Mouse (Mus musculus): ENCODE results near the gene Msantd2. TPM values are rescaled to one million over a fixed set of nuclear protein-coding genes. Genes with fewer than 3 reads are reported as not detected.

Gene Msantd2
- 10 to 100 TPM; 19.2 to 28.3 TPM for total RNA-seq (2021)
- long read RNA-seq, experiment 1, partial matches to known transcripts, result 0 of 6 reads
- long read RNA-seq, experiment 1, other reads (novel, unspliced or antisense), result 5 of 6 reads
- long read RNA-seq, experiment 2, partial matches to known transcripts, result 0 of 6 reads
- long read RNA-seq, experiment 2, other reads (novel, unspliced or antisense), result 4 of 6 reads

DNA sequence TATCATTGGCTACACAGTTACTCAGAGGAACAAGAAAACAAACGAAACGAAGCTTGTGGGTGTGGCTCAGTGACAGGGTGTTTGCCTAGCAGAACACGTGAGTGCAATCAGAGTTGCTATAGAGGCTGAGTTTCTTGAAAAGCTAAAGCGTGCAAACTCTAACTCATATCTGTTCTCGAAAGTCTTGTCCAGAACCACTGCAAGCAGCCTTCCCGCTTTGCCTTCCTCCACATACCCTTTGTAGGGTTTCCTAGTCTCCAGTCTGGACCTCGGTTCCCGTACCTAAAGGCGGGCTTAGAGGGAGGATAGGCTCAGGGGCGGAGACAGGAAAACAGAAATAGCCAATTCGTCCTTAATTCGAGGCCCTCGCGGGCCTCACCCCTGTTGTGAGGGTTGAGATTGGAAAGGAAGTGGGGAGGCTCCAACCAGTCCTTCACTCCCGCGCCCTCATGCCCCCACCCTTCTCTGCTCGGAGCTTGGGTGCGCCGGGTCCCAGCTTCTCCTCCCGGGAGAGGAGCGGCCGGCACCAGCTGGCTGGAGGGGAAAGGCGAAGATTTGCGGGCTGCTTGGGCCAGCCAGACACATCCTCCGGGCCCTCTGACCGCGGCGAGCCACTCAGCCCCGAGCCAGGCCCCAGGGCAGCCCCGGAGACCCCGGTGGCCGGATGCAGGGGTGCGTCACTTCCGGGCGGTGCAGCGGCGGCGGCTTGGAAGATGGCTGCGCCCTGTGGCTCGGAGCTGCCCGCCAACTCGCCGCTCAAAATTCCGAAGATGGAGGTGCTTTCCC lies at the start of gene Msantd2:
Gene Msantd2, plus strand, starts transcription at position 709 of the 786 bp plus-strand sequence.
- intact Hi-C loops (cut with DNase I), result no loop called here
- DNase-seq (ENCODE audit: low spot score in 2 of 2), result peak; percentile 79 to 84

DNA sequence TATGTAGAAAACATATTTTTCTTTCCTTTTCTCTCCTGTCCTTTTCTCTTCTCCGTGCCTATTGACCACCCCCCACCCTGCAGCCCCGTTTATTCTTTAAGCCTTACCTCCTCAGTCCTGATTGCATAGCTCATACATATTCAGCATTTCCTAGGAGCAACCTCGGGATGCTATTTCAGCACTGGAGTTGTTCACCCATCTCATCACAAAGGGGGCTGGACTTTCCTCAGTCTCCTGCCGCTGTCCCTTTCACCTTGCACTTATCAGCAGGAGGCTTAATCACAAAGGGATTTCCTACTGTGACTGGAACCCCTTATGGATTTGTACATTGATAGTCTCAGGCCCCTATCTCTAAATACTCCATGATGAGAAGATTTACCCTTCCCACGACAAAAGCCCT lies 36.7 kb upstream of the Msantd2 start:
- DNase-seq (ENCODE audit: low spot score in 2 of 2), result no peak
- intact Hi-C loops (cut with DNase I), result no loop called here

DNA sequence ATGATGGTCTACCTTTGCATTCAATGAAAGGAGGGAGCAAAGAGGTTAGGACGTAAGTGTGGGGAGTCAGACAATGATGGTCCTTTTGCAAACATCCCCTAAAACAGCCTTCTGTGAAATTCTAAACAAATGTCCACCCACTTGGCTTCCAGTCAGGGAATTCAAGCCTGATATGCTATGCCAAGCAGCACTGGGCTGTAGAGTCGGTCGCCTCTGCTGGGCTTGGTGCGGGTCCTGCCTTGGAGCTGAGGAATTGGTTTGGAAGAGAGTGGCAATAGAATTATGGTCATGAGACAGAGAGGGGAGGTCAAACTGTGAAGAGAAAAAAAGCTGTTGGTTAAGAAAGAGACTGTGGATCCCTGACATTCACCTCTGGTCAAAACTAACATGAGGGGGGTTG lies 35.8 kb upstream of the Msantd2 start:
- intact Hi-C loops (cut with DNase I), result no loop called here
- DNase-seq (ENCODE audit: low spot score in 2 of 2), result no peak

DNA sequence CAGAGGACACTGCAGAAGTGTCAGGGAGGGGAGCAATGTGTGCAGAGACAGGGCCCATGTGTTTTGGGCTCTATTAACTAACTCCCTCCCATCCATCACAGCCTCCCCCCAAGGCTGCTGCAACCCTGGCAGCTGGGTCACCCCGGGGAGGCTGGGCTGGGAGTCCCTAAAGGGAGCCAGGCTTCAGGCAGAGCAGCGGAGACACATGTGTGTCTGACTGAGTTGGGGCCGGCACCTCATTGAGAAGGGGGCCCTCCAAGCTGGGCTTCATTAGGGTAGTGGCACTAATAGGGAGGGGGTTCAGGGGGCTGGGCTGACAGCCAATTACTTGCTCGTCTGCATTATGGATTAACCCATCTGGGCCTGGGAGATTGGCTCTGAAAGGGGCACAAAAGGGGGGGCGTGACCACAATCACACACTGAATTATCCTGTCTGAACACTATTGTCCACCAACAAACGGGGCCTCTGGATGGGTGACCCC lies 35.1 kb upstream of the Msantd2 start:
- no peak for DNase-seq (ENCODE audit: low spot score in 2 of 2)
- intact Hi-C loops (cut with DNase I), result no loop called here

DNA sequence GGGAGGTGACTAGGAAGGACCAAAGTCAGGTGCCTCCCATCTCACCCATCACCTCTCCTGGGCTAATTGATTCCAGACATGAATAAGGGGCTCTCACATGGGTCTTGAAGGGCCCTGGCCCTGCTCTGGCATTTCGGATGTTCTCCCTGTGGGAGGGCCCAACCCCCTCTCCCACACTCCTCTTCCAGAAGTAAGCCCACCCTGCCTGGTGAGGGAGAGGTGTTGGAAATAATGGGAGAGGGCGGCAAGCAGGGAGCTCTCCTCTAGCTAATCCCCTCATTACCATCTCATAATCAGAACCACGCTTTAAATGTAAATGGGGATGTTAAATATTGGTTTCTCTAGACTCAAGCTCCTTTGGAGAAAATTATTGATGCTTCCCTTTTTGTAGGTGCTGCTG lies 34.1 kb upstream of the Msantd2 start:
- no peak for DNase-seq (ENCODE audit: low spot score in 2 of 2)
- intact Hi-C loops (cut with DNase I), result no loop called here

DNA sequence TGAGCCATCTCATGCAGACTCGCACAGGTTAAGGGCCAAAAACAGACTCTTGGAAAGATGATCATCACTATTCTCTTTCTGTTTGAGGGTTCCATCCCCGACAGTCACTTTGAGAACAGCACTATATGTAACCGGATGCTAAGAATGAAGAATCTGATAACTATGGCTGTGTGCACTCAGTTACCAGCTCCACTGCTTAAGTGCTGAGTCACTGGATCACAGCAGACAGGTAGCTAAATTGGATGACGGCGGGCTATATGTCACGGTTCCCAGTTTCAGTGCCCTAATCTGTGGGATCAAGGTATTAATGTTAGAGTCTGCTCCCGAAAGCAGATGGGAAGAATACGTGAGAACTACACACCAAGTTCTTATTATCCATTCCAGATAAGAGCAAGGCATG lies 33.3 kb upstream of the Msantd2 start:
- no peak for DNase-seq (ENCODE audit: low spot score in 2 of 2)
- intact Hi-C loops (cut with DNase I), result no loop called here

DNA sequence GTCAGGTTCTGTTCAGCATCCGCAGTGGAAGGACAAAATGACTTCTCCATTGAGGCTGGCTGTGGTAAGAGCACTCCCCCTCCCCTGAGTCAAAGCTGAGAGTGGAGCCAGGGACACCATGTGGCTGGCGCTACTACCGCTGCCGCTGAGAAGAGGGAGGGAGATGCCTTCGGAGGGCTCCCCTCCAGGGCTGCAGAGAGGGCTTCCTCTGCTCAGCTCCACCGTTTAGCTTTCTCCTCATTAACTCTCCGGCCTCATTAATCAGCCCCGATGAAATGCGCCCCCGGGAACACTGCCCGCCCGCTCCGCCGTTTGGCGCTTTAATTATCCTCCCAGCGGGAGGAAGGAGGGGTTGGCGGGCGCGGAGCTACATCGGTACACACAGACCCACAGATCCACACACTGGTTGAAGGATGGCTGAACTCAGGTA lies 32.6 kb upstream of the Msantd2 start:
- intact Hi-C loops (cut with DNase I), result no loop called here

DNA sequence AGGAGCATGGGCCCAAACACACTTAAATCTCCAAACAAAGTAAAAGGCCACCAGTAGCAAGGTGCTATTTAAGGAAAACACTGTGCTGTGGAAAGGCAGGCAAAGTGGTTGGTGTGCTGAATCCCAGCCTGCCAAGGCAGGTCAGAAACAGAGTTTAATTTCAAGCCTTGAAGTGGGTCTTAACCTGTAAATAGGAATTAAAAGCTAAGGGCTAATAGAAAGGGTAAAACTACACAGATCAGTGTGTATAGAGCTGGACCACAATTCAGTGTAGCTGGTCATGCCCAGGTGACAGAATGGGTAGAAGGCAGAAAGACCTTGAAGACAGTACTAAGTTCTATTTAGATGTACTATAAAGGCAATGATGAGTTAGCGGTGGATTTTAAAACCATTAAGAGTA lies 32.0 kb upstream of the Msantd2 start:
- intact Hi-C loops (cut with DNase I), result no loop called here
- DNase-seq (ENCODE audit: low spot score in 2 of 2), result no peak

More for the DNA sequence above, 32.6 kb upstream of the Msantd2 start:
- DNase-seq (ENCODE audit: low spot score in 2 of 2), result peak; percentile 54 to 65

DNA sequence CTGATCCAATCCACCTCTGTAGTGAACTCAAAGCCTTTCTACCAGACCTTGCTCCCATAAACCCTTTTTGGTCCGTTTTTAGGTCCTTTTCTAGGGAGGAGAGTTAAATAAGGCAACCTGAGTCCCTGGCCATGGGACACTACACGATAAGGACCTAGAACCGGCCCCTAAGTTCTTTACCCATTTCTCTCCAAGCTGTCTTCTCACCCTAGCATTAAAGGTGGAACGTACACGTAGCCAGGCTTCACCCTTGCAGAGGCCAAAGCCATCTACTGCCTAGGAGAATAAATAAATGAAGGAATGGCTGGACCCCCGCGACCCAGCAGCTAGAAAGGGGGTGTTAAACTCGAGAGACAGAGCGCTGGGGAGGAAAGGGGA lies 29.5 kb upstream of the Msantd2 start:
- DNase-seq (ENCODE audit: low spot score in 2 of 2), result no peak
- intact Hi-C loops (cut with DNase I), result loop anchor here (2.0 to 10.0 kb wide), 3 partner anchors 73 to 475 kb away; partner anchors contain the start of gene Spa17

DNA sequence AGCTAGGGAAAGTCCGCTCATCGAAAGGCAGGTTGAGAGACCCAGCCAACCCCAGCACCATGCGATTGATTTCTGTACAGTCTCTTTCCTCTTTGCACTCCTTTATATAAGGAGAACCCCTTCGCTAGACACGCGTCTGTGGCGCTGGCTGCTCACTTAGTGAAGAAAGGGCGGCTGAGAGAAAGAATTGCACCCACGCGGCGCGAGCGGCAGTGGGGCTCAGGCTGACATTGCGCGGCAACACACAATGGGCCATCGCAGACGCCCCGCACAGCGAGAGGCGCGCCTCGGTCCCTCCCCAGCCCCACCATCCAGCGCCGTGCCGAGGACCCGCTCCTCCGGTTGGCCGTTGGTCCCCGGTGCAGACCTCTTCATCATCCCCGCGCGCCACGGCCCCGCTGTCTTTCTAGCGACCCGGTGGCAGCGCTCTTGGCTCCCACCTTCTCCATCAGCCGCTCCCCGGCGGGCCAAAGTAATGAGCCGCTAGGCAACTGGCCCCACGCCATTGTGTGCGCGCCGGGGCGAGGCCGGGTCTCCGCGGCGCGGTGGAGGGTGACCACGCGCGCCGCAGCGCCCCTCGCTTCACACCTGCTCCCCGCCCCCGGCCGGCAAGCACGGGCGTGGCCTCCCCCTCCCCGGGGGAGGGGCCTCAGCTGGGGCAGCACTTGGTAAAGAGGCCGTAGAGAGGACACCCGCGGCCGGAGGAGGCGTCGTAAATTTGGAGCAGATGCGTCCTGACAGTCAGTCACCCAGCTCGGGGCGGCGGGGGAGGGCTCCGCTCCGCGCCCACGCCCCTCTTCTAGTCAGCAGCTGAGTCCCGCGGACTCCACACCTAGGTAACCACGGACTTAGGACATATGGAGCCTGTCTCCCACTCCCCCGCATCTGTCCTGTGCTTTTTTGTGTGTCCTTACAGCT lies 28.8 kb upstream of the Msantd2 start:
- intact Hi-C loops (cut with DNase I), result loop anchor here (2.0 to 10.0 kb wide), 3 partner anchors 72 to 474 kb away; partner anchors contain the start of gene Spa17
- peak; percentile 59 to 62 for DNase-seq (ENCODE audit: low spot score in 2 of 2)

DNA sequence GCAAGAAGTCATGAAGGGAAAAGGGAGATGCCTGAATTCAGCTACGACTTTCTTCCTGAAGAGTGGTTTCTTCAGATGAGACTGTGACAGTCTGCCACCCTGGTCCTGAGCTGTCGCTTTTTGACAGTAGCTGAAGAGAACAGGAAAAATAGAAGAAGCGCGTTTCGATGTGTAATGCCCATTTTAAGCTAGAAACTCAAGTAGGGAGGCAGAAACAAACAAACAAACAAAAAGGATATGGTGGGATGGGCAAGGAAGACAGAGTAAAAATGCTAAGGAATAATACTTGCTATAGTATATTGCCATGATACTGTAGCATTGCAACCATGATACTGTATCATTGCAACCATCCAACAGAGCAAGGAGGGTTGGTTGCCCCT lies 28.2 kb upstream of the Msantd2 start:
- DNase-seq (ENCODE audit: low spot score in 2 of 2), result no peak
- intact Hi-C loops (cut with DNase I), result loop anchor here (2.0 to 10.0 kb wide), 3 partner anchors 71 to 474 kb away; partner anchors contain the start of gene Spa17

DNA sequence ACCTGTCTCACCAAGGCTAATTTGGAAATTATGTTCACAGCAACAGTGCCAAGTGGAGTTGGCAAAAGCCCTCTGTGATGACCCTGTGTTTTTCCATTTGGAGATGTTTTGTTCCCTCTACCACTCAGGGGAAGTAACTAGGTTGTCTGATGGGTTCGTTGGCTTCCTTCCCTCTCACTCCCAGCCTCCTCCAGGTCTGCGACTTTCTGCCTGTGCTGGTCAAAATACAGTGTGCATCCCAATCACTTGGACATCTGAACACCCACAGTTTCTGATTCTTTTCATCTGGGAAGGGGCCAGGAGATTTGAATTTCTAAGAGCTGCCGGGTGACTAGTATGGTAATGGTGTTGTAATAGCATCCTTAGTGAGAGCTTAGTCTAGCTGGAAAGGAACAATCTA lies 27.5 kb upstream of the Msantd2 start:
- DNase-seq (ENCODE audit: low spot score in 2 of 2), result no peak
- intact Hi-C loops (cut with DNase I), result loop anchor here (2.0 to 10.0 kb wide), 3 partner anchors 71 to 473 kb away; partner anchors contain the start of gene Spa17

DNA sequence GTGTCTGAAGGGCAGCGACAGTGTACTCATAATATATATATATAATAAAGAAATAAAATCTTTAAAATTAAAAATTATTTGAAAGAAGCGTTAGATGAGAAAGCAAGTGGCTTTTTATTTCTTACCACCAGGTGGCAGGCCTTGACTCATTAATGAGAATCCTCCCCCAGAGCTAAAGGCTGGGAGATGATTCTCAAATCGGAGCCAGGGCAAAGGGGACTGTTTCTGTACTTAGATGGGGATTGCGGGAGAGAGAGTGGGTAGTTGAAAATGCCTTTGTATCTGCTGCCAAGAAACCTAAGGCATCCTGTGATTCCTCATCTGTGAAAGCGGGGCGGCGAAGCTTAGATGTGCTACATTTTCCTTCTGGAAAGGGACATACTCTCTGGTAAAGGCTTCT lies 26.4 kb upstream of the Msantd2 start:
- peak; percentile 58 to 63 for DNase-seq (ENCODE audit: low spot score in 2 of 2)
- intact Hi-C loops (cut with DNase I), result loop anchor here (5.0 to 10.0 kb wide), 2 partner anchors 70 to 472 kb away; no protein-coding TSS in a partner anchor

DNA sequence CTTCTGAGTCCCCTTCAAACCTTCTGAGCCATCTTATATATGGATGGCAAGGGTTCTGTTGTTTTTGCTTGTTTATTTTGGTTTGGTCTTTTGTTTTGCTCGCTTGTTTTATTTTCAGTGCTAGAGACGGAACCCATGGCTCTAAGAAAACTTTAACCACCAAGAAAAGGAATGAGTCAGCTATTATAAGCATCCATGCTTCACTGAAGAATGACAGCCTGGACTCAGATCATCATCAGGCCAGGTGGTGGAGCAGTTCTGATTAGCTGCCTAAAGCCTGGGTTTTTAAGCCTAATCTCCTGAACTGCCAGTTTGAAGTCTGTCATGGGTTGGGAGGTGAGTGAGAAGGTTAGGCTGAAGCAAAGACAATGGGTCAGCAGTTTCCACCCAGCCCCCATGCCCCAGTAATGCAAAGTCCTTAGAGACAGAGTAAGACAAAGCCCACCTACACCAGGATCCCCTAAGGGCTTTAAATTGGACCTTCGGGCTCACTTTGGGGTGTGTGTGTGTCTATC lies 15.5 kb upstream of the Msantd2 start:
- no peak for DNase-seq (ENCODE audit: low spot score in 2 of 2)

DNA sequence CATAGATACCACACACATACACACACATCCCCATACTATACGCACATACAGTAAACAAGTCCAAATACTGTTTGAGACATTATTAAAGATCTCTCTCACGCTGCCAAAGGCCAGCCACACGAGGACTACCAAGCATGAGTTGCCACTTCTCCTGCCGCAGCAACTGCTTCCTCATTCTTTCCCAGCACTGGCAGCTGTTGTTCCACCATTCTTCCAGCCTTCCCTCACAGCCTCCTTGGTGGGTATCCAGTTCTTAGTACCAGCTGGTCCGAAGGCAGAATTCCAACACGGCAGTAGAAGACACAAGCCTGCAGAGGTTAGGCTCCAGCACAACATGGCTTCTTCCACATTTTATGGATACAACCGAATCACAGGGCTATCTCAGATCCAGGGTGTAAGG lies 14.2 kb upstream of the Msantd2 start:
- peak; percentile 23 to 40 for DNase-seq (ENCODE audit: low spot score in 2 of 2)
- intact Hi-C loops (cut with DNase I), result no loop called here

More for the DNA sequence above, 15.5 kb upstream of the Msantd2 start:
- intact Hi-C loops (cut with DNase I), result no loop called here

DNA sequence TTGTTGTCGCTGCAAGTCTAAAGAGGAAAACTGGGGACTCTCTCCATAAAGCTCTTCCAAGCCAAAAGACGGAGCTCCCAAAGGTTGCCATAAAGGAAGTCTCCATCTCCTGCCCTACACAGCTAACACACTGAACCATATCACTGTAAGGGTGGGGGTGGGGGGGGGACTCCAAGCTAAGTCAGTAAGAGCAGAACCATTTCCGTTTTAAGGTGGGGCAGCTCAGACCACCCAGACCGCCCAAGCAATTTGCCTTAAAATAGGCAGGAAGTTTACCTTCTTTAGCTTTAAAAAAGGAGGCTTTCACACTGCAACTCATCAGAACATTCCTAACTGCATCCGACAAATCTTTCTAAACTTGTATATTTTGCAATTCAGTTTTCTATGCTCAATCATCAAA lies 4.0 kb upstream of the Msantd2 start:
- no peak for DNase-seq (ENCODE audit: low spot score in 2 of 2)
- intact Hi-C loops (cut with DNase I), result no loop called here

DNA sequence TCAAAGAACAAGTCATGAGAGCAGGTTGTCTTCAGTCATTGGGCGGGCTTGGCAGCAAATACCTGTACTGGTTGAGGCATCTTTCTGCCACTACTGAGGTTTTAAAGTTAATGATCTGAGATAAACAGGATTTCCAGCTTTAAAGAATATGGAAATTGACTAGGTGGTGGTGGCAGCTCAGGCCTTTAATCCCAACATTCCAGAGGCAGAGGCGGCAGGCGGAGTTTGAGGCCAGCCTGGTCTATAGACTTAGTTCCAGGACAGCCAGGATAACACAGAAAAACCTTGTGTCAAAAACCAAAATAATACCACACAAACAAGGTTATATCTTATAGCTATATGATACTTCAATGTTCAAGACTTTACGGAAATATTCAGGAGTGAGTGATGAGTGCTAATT lies 1.1 kb upstream of the Msantd2 start:
- DNase-seq (ENCODE audit: low spot score in 2 of 2), result no peak
- intact Hi-C loops (cut with DNase I), result no loop called here

DNA sequence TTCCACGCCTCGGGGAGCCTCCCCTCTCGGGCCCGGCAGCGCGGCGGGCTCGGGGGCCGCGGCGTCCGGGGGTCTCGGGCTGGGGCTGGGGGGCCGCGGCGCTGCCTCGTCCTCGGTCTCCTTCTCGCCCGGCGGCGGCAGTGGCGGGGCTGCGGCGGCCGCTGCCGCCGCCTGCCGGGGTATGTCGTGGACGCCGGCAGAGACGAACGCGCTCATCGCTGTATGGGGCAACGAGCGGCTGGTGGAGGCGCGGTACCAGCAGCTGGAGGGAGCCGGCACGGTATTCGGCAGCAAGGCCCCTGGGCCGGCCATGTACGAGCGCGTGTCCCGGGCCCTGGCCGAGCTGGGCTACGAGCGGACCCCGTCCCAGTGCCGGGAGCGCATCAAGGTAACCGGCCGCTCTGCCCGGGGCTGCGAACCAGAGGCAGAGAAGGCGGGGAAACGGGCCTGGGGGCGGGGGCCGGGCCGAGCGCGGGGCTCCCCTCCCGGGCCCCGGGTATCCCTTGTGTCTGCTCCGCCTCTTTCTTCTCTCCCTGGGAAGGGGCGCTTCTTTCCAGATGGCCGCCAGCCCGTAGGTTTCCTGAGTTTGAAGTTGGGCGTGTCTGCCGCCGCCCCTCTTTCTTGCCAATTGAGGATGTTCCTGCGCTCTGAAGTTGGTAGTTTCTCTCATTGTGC lies 464 bp downstream of the Msantd2 start:
- intact Hi-C loops (cut with DNase I), result no loop called here
- DNase-seq (ENCODE audit: low spot score in 2 of 2), result peak in 1 of 2 experiments; percentile 28

DNA sequence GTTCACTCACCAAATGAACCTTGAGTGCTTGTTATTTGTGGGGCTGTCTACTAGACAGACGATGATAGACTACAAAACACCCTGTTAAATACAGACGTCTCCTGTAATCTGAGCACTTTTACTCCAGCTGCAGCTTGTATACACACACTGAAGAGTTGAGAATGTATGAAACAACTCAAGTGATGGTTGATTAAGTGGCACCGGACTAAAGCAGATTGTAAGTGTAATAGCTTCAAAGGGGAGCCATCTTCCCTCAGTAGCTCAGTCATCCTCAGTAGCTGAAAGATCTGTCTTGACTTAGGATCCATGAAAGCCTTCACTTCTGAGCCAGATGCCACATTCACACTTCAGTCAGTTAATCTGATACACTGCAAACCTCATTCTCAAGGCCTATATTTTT lies 6.6 kb downstream of the Msantd2 start:
- DNase-seq (ENCODE audit: low spot score in 2 of 2), result no peak
- intact Hi-C loops (cut with DNase I), result no loop called here

Measured in left cerebral cortex, postnatal 14 days (tissue).